Mouse (Mus musculus) urinary bladder, adult 2 months (tissue): ENCODE data around the gene Dgki. TPM values are rescaled to one million over a fixed set of nuclear protein-coding genes. Genes with fewer than 3 reads are reported as not detected.
"Not testable (repeated sequence)": the region's sequence is repeated elsewhere in the genome, so short reads cannot be mapped to it uniquely, and the experiment has no call there.

Source experiments
- DNase-seq: peaks from one replicate; pipeline ENCODE4 v3.0.0; 2022; ENCODE audit warnings: low spot score
- polyA plus RNA-seq: library from polyadenylated mRNA; depleted of rRNA; stranded (reverse); fragments of >200 nt; gene quantifications from 2 replicates; pipeline ENCODE4 v1.2.3, GENCODE M21; 2012

Dgki gene
- polyA plus RNA-seq, 1 experiment: 1.5 TPM

GRCm38 (mm10) chr6:37150483-37150882, 149.5 kb downstream of the Dgki start:
- DNase-seq: no peak

DNA sequence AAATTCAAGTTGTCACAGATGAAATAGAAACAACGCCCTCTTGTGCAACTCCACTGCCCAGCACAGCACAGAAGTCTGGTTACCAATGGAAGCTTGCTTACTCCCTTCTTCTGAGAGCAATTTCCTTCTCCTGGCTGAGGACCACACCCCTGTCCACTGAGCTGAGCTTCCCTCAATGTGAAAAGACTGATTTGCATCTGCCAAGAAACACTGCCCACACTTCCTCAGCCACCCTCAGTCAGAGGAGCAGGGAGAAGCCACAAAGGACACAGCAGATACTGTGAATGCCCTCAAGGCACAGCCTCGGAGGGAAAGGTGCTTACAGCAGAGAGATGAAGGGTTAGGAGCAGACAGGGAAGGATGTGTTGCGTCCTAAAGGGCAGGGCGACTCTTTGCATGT, 149.9 kb downstream of the Dgki start:
- no peak for DNase-seq

DNA sequence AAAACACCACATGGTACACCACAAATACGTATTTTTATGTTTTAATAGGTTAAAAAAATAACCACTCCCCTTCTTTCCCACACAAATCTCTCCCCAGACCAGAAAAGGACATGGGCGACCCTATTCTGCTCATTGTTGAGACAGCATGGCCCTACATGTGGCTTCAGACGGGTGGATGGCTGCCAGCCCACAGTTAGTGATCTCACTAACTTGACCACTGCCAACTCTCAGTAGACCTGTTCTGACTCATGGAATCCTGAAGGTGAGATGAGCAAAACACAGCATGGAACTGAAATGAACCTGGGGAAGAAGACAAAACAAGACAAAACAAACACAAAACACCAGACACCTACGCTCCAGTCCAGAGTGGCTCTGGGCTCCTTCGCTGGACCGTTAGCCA, 150.8 kb downstream of the Dgki start:
- DNase-seq: no peak

GRCm38 (mm10) chr6:37147431-37148022, 152.5 kb downstream of the Dgki start:
- no peak for DNase-seq

DNA sequence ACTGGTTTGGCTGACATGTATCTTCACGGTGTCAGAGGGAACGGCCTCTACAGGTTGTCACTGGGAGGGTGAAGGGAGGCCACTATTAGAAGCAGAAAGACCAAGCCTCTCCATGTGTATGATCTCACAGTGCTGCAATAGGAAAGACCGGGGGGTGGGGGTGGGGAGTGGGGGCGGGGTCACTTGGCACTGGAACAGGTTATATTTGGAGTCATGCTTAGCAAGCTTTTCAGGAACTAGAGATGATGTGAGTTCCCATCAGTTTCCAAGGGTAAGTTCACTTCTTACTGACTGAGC, 156.2 kb downstream of the Dgki start:
- DNase-seq: no peak

GRCm38 (mm10) chr6:37142991-37143866, 156.8 kb downstream of the Dgki start:
- no peak for DNase-seq

DNA sequence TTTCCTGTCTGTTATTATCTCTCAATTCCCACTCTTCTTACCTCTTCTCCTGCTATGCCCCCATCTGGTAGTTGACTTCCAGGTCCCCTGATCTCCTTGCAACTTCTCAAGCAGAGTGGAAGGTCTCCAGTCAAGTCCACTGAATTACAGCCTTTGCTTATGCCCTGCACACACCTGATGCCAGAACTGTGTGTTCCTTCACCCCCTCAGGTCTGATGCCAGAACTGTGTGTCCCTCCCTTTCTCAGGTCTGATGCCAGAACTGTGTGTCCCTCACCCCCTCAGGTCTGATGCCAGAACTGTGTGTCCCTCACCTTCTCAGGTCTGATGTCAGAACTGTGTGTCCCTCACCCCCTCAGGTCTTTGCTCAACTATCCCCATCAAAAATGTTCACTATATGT, 161.2 kb downstream of the Dgki start:
- no peak for DNase-seq

DNA sequence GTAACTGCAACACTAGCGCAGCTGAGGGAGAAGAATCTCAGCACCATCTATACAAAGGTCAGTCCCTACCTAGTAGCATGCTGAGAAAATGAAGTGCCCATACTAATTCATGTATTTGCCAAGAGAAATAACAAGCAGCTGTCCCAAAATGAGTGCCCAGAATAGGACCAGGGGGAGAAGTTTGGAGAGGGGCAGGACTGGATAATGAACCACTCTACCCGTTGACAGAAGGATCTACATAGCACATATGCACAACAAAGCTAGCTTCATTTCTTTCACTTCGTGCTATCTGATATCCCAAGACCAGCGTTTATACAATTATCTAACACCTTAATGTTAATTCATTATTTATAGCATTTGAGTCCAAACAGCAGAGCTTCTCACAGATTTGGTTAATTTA, 168.7 kb downstream of the Dgki start:
- DNase-seq: no peak

DNA sequence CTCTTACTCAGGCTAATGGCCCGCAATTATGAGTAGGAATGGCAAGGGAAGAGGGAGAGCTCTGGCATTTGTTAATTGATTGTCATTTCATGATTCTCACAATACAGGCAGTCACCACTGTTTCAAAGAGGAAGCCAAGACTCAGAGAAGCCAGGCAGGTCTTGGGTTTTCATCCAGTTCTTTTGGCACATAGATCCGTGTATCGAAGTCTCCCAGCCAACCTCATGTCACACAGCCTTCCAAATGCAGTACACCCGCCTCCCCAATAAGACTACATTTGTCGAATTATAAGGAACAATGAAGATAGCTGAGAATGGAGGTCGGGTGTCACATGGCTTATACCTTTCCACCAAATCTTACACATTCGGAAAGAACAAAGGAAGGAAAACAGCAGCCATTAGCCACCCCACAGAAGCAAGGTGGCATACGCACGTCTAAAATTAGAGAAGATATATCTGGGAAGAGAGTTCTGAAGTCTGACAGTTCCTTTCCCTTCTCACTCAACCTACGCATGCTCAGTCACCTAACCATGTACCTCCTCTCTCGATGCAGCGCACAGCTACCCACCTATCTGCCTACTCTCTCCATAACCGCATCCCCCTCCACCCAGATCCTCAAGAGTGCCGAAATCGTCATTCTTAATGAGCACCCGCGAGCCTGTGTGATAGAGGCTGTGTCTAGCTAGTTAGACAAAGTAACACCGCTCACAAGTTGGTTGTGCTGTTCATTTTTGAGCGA, 179.4 kb downstream of the Dgki start:
- no peak for DNase-seq

GRCm38 (mm10) chr6:37119205-37119604, 180.8 kb downstream of the Dgki start:
- DNase-seq: no peak

GRCm38 (mm10) chr6:37113048-37113447, 186.9 kb downstream of the Dgki start:
- no peak for DNase-seq

DNA sequence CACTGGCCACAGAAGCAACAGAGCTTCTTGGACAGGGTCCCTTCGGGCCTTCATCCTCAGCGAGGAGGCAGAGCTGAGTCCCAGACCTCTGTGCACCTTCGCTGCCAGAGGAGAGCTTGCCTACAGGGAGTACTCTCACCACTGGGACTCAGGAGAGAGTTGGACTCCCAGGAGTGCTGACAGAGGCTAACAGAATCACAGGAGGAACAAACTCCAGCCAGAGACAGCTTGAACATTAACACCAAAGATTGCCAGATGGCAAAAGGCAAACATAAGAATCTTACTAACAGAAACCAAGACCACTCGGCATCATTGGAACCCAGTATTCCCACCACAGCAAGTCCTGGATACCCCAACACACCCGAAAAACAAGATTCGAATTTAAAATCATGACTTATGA, 193.7 kb downstream of the Dgki start:
- not testable (repeated sequence) for DNase-seq

DNA sequence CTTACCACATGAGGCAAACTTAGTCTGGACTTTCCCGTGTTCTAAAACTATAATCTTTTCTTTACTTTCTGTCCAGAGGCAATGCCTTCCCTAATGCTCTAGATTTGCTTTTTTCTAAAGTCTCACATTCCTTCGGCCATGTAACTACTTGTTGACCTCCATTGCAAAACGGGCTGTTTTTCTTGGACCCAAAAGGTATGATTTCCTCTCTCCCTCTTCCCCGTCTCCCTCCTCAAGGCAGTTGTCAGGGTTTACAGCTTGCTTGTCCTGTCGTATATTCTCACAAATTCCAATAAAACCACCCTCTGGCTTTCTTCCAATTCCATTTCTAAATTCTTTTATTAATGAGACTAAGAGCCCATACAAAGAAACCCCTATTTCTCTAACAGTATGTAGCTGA, 199.6 kb downstream of the Dgki start:
- no peak for DNase-seq

GRCm38 (mm10) chr6:37097356-37098155, 202.4 kb downstream of the Dgki start:
- DNase-seq: peak; percentile 65

DNA sequence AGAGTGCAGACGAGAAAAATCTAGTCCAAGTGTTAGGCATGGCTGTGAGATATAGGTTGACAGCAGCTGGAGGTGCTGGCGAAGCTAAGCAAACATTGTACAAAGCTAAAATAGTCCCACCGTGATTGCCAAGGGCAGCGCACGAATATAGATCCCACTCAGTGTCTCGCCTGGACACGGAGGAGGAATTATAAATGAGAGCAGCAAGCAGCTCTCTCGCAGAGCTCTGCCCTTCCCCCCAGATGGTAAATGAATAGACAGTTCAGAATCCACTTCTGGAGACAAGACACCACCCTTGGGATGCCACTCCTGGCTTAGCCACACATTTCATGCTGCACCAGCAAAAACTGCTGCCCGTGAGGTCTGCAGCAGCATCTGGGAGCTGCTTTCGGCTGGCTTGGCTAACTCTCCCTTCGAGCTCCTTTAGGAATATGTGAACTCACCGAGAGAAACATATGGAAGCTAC, 203.1 kb downstream of the Dgki start:
- DNase-seq: no peak

DNA sequence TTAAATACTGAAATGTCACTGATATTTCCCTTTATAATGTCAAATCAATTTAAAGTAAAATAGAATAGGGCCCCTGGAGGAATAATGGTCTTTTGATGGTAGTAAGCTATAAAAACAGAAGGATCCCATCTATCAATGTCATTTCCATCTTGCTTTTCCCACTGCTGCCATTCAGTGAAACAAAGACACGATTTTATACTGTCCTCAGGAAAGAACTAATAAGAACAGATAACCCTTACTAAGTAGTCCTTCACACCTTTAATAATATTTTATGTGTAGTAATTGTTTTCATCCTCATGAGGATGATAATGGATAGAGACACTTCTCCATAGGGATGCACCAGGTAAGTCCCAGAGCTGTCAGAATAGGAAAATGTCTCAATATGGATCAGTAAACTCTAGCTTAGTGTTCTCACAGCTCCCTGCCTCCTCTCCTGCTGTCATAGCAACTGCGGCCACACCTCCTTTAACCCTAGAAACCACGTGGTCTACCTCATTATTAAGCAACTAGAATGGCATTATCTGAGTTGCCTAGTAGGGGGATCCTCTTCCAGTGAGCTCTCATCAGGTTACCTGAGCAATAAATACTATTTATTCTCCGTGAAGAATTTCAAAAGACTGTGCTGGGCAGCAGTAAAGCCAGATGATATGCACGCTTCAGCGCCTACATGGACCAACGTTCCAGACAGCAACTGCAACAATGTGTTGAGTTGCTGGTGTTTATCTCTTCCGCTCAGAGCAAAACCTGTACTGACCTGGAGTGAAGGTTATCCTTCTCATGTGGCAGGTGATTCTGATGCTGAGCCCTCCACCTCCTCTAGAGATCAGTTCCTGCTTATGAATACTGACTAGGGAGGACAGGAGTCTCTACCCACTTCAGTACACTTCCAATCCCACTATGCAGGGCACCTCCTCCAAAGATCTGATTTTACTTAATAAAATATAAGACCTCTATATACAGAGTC, 210.6 kb downstream of the Dgki start:
- DNase-seq: no peak

GRCm38 (mm10) chr6:37082990-37083389, 217.0 kb downstream of the Dgki start:
- no peak for DNase-seq

DNA sequence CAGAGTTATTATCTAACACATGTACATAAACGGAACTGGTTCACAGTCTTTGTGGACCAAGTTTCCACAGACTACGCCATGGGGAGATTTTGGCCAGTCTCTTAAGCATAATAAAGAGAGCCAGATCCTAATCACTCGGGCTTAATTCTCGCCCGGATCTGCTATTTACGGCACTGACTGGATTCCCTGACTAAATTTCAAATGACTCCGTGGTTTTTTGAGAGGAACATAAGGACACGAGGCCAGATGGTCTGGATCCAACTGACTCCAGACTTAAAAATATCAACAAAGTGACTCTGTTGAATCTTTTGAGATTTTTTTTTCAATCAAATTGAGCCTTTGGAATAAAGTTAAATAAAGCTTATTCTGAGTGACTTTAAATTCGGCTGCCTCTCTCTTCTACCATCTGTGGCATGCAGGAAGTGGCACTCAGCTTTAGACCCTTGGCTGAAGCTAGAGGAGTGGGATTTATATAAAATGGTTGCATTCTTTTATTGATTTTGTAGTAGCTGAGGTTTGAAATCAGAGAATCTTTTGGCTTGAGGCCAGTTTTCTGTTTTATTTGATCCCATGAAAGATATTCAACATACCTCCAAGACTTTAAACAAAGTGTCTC, 227.5 kb downstream of the Dgki start:
- no peak for DNase-seq

- no peak for DNase-seq
Observed at GRCm38 (mm10) chr6:37069836-37070600, 230.0 kb downstream of the Dgki start.

- DNase-seq: no peak
Observed at GRCm38 (mm10) chr6:37068737-37069136, 231.2 kb downstream of the Dgki start.
